Mouse (Mus musculus): ENCODE results near the gene Adgrf1. TPM values are rescaled to one million over a fixed set of nuclear protein-coding genes. Genes with fewer than 3 reads are reported as not detected.

The Adgrf1 gene
- polyA plus RNA-seq, 1 experiment from 2014 or later = 1.4 TPM

DNA sequence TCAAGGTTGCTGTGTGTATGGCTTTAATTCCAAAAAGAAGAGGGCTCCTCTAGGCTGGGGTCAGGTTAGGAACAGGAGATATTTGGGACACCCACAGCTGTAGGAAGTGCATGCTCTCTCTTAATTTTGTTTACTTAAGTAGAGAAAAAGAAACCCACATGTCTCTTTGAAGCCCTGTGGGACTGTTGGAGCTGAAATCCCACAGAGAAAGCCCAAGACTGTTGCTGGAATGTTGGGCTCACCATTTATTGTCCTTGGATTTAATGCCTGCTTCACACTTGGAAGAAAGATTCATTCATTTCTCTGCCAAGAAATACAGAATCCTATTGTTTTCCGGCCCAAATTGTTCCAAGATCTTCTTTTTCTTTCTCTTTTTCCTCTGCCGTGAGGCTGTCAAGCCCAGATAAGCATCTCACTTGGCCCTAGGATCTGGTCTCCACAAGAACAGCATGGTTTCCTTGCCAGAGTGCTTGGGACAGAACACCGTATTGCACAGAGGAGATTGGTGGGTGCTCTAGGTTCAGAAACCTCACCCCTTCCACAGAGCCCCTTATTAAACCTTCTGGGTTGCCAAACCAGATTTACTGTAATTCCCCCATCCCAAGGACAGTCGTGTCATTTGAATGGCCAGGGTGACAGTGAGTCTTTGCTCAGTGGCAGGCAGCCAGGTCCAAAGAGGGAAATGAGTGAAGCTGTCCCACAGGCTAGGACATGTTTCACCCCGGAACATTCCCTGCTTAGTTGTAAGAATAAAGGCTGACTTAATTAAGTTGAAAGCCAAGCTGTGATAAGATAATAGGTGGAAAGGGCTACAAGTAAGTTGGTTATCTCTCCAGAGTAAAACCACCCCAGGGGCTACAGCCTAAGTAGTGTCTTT is 18.6 kb upstream of the Adgrf1 start:
- H3K9me3 ChIP-seq (replicated peaks; ENCODE audit: low read length) = no peaks in the 10 kb centered on the region
- ATAC-seq (replicated peaks; ENCODE audit: low FRiP score, low read depth) = no peak
- no peaks in the 10 kb centered on the region for H3K27me3 ChIP-seq (ENCODE audit: insufficient read depth, low read length)
- 40% methylated on average over 5 of the region's 5 CpGs for WGBS
- DNase-seq (ENCODE audit: low spot score) = peak; percentile 58
- no peak for TF ChIP-seq CTCF (IDR thresholded peaks at IDR 0.05; ENCODE audit: low read depth)
- H3K4me3 ChIP-seq (replicated peaks; ENCODE audit: low read depth, low read length) = no peak overlapping the region
- no peak overlapping the region for H3K27ac ChIP-seq
- peaks cover 5% of the 10 kb centered on the region; the same call in 1 of the 2 replicates for H3K4me1 ChIP-seq (replicated peaks; ENCODE audit: insufficient read depth, low read length)
- H3K36me3 ChIP-seq (ENCODE audit: insufficient read depth, low read length) = no peaks in the 10 kb centered on the region
- H3K4me2 ChIP-seq (ENCODE audit: low read length) = no peak overlapping the region
- H3K9ac ChIP-seq (ENCODE audit: low read depth, low read length) = no peak overlapping the region

DNA sequence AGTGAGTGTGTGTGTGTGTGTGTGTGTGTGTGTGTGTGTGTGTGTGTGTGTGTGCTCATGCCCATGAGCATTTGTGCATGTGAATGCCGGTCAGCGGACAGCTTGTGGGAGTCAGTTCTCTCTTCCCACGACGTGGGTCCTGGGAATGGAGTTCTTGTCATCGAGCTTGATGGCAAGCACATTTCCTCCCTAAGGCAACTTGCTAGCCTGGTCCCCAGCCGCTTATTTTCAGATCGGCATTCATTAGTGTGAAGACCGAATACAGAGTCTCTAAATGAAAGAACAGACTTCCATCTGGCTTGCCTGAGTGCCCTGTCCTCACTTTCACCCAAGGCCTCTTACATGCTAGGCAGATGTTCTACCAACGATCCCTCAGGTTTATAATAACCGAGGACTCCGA is 17.3 kb upstream of the Adgrf1 start:
- H3K9me3 ChIP-seq (replicated peaks; ENCODE audit: low read length) = no peaks in the 10 kb centered on the region
- peaks cover 5% of the 10 kb centered on the region; the same call in 1 of the 2 replicates for H3K4me1 ChIP-seq (replicated peaks; ENCODE audit: insufficient read depth, low read length)
- WGBS = 62% methylated on average over 11 of the region's 11 CpGs
- H3K4me2 ChIP-seq (ENCODE audit: low read length) = no peak overlapping the region
- H3K9ac ChIP-seq (ENCODE audit: low read depth, low read length) = no peak overlapping the region
- H3K27ac ChIP-seq = no peak overlapping the region
- H3K36me3 ChIP-seq (ENCODE audit: insufficient read depth, low read length) = no peaks in the 10 kb centered on the region
- H3K27me3 ChIP-seq (ENCODE audit: insufficient read depth, low read length) = no peaks in the 10 kb centered on the region
- ATAC-seq (replicated peaks; ENCODE audit: low FRiP score, low read depth) = no peak
- TF ChIP-seq CTCF (IDR thresholded peaks at IDR 0.05; ENCODE audit: low read depth) = no peak
- no peak overlapping the region for H3K4me3 ChIP-seq (replicated peaks; ENCODE audit: low read depth, low read length)
- DNase-seq (ENCODE audit: low spot score) = no peak

DNA sequence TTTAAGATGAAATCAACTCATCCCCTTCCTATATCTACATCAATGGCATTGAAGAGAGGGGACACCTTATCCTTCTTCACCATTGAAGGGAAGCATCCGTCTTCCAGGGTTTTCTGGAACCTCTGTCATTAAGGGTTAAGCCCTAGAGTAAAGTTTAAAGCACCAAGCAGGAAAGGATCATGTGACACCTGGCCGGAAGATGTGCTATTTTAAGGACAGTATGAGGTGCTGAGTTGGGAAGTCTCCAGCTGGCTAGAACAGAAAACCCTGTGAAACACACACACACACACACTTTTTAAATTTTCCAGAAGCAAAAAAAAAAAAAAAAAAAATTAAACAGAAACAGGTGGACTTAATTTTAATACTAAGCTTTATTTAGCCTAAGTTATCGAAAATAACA is 15.9 kb upstream of the Adgrf1 start:
- Histone ChIP-seq H3K9ac (ENCODE audit: low read depth, low read length) (no peak overlapping the region), H3K9me3 (replicated peaks; ENCODE audit: low read length) (no peaks in the 10 kb centered on the region), H3K4me3 (replicated peaks; ENCODE audit: low read depth, low read length) (no peak overlapping the region), H3K36me3 (ENCODE audit: insufficient read depth, low read length) (no peaks in the 10 kb centered on the region), H3K27ac (no peak overlapping the region), H3K27me3 (ENCODE audit: insufficient read depth, low read length) (no peaks in the 10 kb centered on the region), H3K4me1 (replicated peaks; ENCODE audit: insufficient read depth, low read length) (peaks cover 4% of the 10 kb centered on the region; the same call in 1 of the 2 replicates), H3K4me2 (ENCODE audit: low read length) (no peak overlapping the region)
- DNase-seq (ENCODE audit: low spot score) = no peak
- no peak for TF ChIP-seq CTCF (IDR thresholded peaks at IDR 0.05; ENCODE audit: low read depth)
- no peak for ATAC-seq (replicated peaks; ENCODE audit: low FRiP score, low read depth)
- 49% methylated on average over 3 of the region's 3 CpGs for WGBS

DNA sequence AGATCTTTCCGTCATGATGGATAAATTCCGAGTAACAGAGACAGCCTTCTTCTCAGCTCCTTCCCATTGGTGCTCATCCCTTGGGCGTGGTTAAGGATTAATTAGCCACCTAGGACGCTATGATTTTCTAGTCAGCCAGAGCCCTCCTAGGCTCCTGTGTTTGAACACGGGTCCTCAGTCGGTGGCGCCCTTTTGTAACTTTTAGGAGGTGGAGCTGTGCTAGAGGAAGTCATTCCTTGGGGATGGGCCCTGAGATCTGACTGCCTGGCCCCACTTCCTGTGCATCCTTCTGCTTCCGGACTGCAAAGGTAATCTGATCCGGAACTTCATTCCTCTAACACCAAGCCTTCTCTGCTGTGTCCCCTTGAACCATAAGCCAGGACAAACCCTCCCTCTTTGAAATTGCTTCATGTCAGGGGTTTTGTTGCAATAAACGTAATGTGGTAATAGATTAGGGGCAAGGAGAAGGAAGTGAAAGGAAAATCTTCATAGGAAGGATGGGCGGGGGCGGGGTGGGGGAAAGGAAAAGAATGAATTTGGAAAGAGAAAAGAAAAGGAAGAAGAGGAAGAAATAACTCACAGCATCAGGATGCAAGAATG is 13.5 kb upstream of the Adgrf1 start:
- no peak overlapping the region for H3K4me3 ChIP-seq (replicated peaks; ENCODE audit: low read depth, low read length)
- no peaks in the 10 kb centered on the region for H3K27me3 ChIP-seq (ENCODE audit: insufficient read depth, low read length)
- H3K36me3 ChIP-seq (ENCODE audit: insufficient read depth, low read length) = no peaks in the 10 kb centered on the region
- H3K27ac ChIP-seq = no peak overlapping the region
- H3K9ac ChIP-seq (ENCODE audit: low read depth, low read length) = no peak overlapping the region
- no peaks in the 10 kb centered on the region for H3K4me1 ChIP-seq (replicated peaks; ENCODE audit: insufficient read depth, low read length)
- no peaks in the 10 kb centered on the region for H3K9me3 ChIP-seq (replicated peaks; ENCODE audit: low read length)
- 75% methylated on average over 12 of the region's 12 CpGs for WGBS
- TF ChIP-seq CTCF (IDR thresholded peaks at IDR 0.05; ENCODE audit: low read depth) = no peak
- no peak overlapping the region for H3K4me2 ChIP-seq (ENCODE audit: low read length)
- ATAC-seq (replicated peaks; ENCODE audit: low FRiP score, low read depth) (no peak), DNase-seq (ENCODE audit: low spot score) (no peak)

DNA sequence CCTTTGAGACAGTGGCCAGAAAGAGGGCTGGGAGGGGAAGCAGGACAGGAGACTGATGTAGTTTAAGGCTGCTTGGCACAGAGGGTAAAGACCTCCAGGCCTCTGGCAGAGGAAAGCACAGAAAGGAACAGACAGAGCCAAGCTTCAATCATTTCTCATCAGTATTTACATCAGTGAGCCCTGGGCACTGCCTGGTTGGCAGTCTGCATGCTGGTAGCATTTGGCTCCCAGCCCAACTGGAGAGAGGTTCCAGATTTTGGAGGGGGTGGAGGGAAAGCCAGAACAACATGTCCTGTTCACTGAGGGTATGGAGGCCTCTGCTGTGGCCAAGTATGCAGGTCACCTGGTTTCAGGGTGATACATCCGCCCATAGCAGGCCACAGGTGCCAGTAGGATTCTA is 12.4 kb upstream of the Adgrf1 start:
- WGBS = 83% methylated on average over 1 of the region's 1 CpGs
- H3K27me3 ChIP-seq (ENCODE audit: insufficient read depth, low read length) = no peaks in the 10 kb centered on the region
- H3K4me1 ChIP-seq (replicated peaks; ENCODE audit: insufficient read depth, low read length) = no peaks in the 10 kb centered on the region
- no peak overlapping the region for H3K4me3 ChIP-seq (replicated peaks; ENCODE audit: low read depth, low read length)
- no peak for TF ChIP-seq CTCF (IDR thresholded peaks at IDR 0.05; ENCODE audit: low read depth)
- H3K9me3 ChIP-seq (replicated peaks; ENCODE audit: low read length) = no peaks in the 10 kb centered on the region
- H3K9ac ChIP-seq (ENCODE audit: low read depth, low read length) = no peak overlapping the region
- no peak for ATAC-seq (replicated peaks; ENCODE audit: low FRiP score, low read depth)
- H3K4me2 ChIP-seq (ENCODE audit: low read length) = no peak overlapping the region
- H3K27ac ChIP-seq = no peak overlapping the region
- H3K36me3 ChIP-seq (ENCODE audit: insufficient read depth, low read length) = no peaks in the 10 kb centered on the region
- no peak for DNase-seq (ENCODE audit: low spot score)

DNA sequence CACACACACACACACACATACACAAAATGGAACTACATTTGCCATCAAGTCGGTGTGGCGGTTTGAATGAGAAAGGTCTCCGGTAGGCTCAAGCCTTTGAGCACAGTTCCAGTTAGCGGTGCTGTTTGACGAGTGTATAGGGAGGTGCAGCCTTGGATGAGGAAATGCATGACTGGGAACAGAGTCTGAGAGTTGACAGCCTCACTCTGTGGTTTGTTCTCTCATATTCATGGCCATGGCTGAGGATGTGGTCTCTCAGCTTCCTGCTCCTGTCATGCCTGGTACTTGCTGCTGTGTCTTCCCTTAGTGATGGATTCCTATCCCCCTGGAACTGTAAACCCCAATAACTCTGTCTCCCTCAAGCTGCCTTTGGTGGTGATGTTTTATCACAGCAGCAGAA is 8.2 kb upstream of the Adgrf1 start:
- H3K27ac ChIP-seq = no peak overlapping the region
- H3K4me1 ChIP-seq (replicated peaks; ENCODE audit: insufficient read depth, low read length) = no peaks in the 10 kb centered on the region
- H3K9me3 ChIP-seq (replicated peaks; ENCODE audit: low read length) = no peaks in the 10 kb centered on the region; the same call in 1 of the 2 replicates
- ATAC-seq (replicated peaks; ENCODE audit: low FRiP score, low read depth) (no peak), DNase-seq (ENCODE audit: low spot score) (no peak)
- H3K9ac ChIP-seq (ENCODE audit: low read depth, low read length) = no peak overlapping the region
- WGBS = 94% methylated on average over 5 of the region's 5 CpGs
- no peaks in the 10 kb centered on the region for H3K36me3 ChIP-seq (ENCODE audit: insufficient read depth, low read length)
- H3K27me3 ChIP-seq (ENCODE audit: insufficient read depth, low read length) = no peaks in the 10 kb centered on the region
- no peak overlapping the region for H3K4me3 ChIP-seq (replicated peaks; ENCODE audit: low read depth, low read length)
- no peak overlapping the region for H3K4me2 ChIP-seq (ENCODE audit: low read length)
- TF ChIP-seq CTCF (IDR thresholded peaks at IDR 0.05; ENCODE audit: low read depth) = no peak
